Mouse (Mus musculus): ENCODE measurements around the gene Bcr. TPM values are rescaled to one million over a fixed set of nuclear protein-coding genes. Genes with fewer than 3 reads are reported as not detected.

Gene Bcr
- polyA plus RNA-seq, 1 experiment, result 15.1 TPM

GRCm38 (mm10) chr10:75137148-75137547, 76.8 kb downstream of the Bcr start:
- no peak for TF ChIP-seq CTCF (IDR thresholded peaks at IDR 0.05; ENCODE audit: borderline replicate concordance, insufficient read depth, low read length)
- TF ChIP-seq POLR2A (IDR thresholded peaks at IDR 0.05; ENCODE audit: low read depth, low read length), result no peak
- H3K27ac ChIP-seq (ENCODE audit: insufficient read depth, low read length), result no peak overlapping the region
- no peak overlapping the region for H3K4me3 ChIP-seq (ENCODE audit: insufficient read depth, low read length)
- H3K4me1 ChIP-seq (ENCODE audit: control insufficient read depth, insufficient read depth, low read length), result no peaks in the 10 kb centered on the region

- no peak overlapping the region for H3K4me3 ChIP-seq (ENCODE audit: insufficient read depth, low read length)
- H3K27ac ChIP-seq (ENCODE audit: insufficient read depth, low read length), result no peak overlapping the region
- no peak for TF ChIP-seq POLR2A (IDR thresholded peaks at IDR 0.05; ENCODE audit: low read depth, low read length)
- no peak for TF ChIP-seq CTCF (IDR thresholded peaks at IDR 0.05; ENCODE audit: borderline replicate concordance, insufficient read depth, low read length)
- H3K4me1 ChIP-seq (ENCODE audit: control insufficient read depth, insufficient read depth, low read length), result no peaks in the 10 kb centered on the region
These were observed 84.8 kb downstream of the Bcr start for GRCm38 (mm10) chr10:75145221-75145620.

GRCm38 (mm10) chr10:75146001-75146400, 85.6 kb downstream of the Bcr start:
- Histone ChIP-seq H3K27ac (ENCODE audit: insufficient read depth, low read length) (no peak overlapping the region), H3K4me1 (ENCODE audit: control insufficient read depth, insufficient read depth, low read length) (no peaks in the 10 kb centered on the region), H3K4me3 (ENCODE audit: insufficient read depth, low read length) (no peak overlapping the region)
- TF ChIP-seq POLR2A (IDR thresholded peaks at IDR 0.05; ENCODE audit: low read depth, low read length) (no peak), CTCF (IDR thresholded peaks at IDR 0.05; ENCODE audit: borderline replicate concordance, insufficient read depth, low read length) (no peak)

- no peak overlapping the region for H3K4me3 ChIP-seq (ENCODE audit: insufficient read depth, low read length)
- TF ChIP-seq CTCF (IDR thresholded peaks at IDR 0.05; ENCODE audit: borderline replicate concordance, insufficient read depth, low read length) (no peak), POLR2A (IDR thresholded peaks at IDR 0.05; ENCODE audit: low read depth, low read length) (no peak)
- no peak overlapping the region for H3K27ac ChIP-seq (ENCODE audit: insufficient read depth, low read length)
- H3K4me1 ChIP-seq (ENCODE audit: control insufficient read depth, insufficient read depth, low read length), result no peaks in the 10 kb centered on the region
These were observed 86.2 kb downstream of the Bcr start for GRCm38 (mm10) chr10:75146619-75147018.

- H3K27ac ChIP-seq (ENCODE audit: insufficient read depth, low read length), result no peak overlapping the region
- TF ChIP-seq CTCF (IDR thresholded peaks at IDR 0.05; ENCODE audit: borderline replicate concordance, insufficient read depth, low read length) (no peak), POLR2A (IDR thresholded peaks at IDR 0.05; ENCODE audit: low read depth, low read length) (no peak)
- H3K4me3 ChIP-seq (ENCODE audit: insufficient read depth, low read length), result no peak overlapping the region
- no peaks in the 10 kb centered on the region for H3K4me1 ChIP-seq (ENCODE audit: control insufficient read depth, insufficient read depth, low read length)
These were observed 87.9 kb downstream of the Bcr start for GRCm38 (mm10) chr10:75148295-75148694.

- Histone ChIP-seq H3K4me3 (ENCODE audit: insufficient read depth, low read length) (no peak overlapping the region), H3K27ac (ENCODE audit: insufficient read depth, low read length) (no peak overlapping the region), H3K4me1 (ENCODE audit: control insufficient read depth, insufficient read depth, low read length) (no peaks in the 10 kb centered on the region)
- TF ChIP-seq POLR2A (IDR thresholded peaks at IDR 0.05; ENCODE audit: low read depth, low read length), result no peak
- TF ChIP-seq CTCF (IDR thresholded peaks at IDR 0.05; ENCODE audit: borderline replicate concordance, insufficient read depth, low read length), result no peak
These were observed 90.0 kb downstream of the Bcr start for GRCm38 (mm10) chr10:75150361-75150760.

GRCm38 (mm10) chr10:75151311-75151710, 90.9 kb downstream of the Bcr start:
- TF ChIP-seq POLR2A (IDR thresholded peaks at IDR 0.05; ENCODE audit: low read depth, low read length), result no peak
- 0 out of 2 replicates have a peak, but pooled peaks have one; percentile 14 for TF ChIP-seq CTCF (IDR thresholded peaks at IDR 0.05; ENCODE audit: borderline replicate concordance, insufficient read depth, low read length)
- H3K4me3 ChIP-seq (ENCODE audit: insufficient read depth, low read length), result no peak overlapping the region
- no peak overlapping the region for H3K27ac ChIP-seq (ENCODE audit: insufficient read depth, low read length)
- no peaks in the 10 kb centered on the region for H3K4me1 ChIP-seq (ENCODE audit: control insufficient read depth, insufficient read depth, low read length)

GRCm38 (mm10) chr10:75156835-75157234, 96.4 kb downstream of the Bcr start:
- no peak overlapping the region for H3K27ac ChIP-seq (ENCODE audit: insufficient read depth, low read length)
- no peaks in the 10 kb centered on the region for H3K4me1 ChIP-seq (ENCODE audit: control insufficient read depth, insufficient read depth, low read length)
- no peak overlapping the region for H3K4me3 ChIP-seq (ENCODE audit: insufficient read depth, low read length)
- no peak for TF ChIP-seq CTCF (IDR thresholded peaks at IDR 0.05; ENCODE audit: borderline replicate concordance, insufficient read depth, low read length)
- no peak for TF ChIP-seq POLR2A (IDR thresholded peaks at IDR 0.05; ENCODE audit: low read depth, low read length)

GRCm38 (mm10) chr10:75157713-75158112, 97.3 kb downstream of the Bcr start:
- Histone ChIP-seq H3K27ac (ENCODE audit: insufficient read depth, low read length) (no peak overlapping the region), H3K4me1 (ENCODE audit: control insufficient read depth, insufficient read depth, low read length) (no peaks in the 10 kb centered on the region), H3K4me3 (ENCODE audit: insufficient read depth, low read length) (no peak overlapping the region)
- no peak for TF ChIP-seq POLR2A (IDR thresholded peaks at IDR 0.05; ENCODE audit: low read depth, low read length)
- TF ChIP-seq CTCF (IDR thresholded peaks at IDR 0.05; ENCODE audit: borderline replicate concordance, insufficient read depth, low read length), result no peak

GRCm38 (mm10) chr10:75158356-75158755, 98.0 kb downstream of the Bcr start:
- no peak overlapping the region for H3K27ac ChIP-seq (ENCODE audit: insufficient read depth, low read length)
- no peaks in the 10 kb centered on the region for H3K4me1 ChIP-seq (ENCODE audit: control insufficient read depth, insufficient read depth, low read length)
- TF ChIP-seq CTCF (IDR thresholded peaks at IDR 0.05; ENCODE audit: borderline replicate concordance, insufficient read depth, low read length) (no peak), POLR2A (IDR thresholded peaks at IDR 0.05; ENCODE audit: low read depth, low read length) (no peak)
- H3K4me3 ChIP-seq (ENCODE audit: insufficient read depth, low read length), result no peak overlapping the region
